Mouse (Mus musculus): Measurements from ENCODE around the gene Dusp14.

- TF ChIP-seq CTCF (IDR thresholded peaks at IDR 0.05; ENCODE audit: borderline replicate concordance, insufficient read depth, low read length) = no peak
- no peak for TF ChIP-seq POLR2A (IDR thresholded peaks at IDR 0.05; ENCODE audit: low read depth, low read length)
These were observed 40.6 kb downstream of the Dusp14 start for GRCm38 (mm10) chr11:84028271-84029028.
